Comparison of ENCODE assay signal across 9 mouse cellular contexts in genomic region chr2:163340263-163340662, GRCm38 (mm10). TPM values are rescaled to one million over a fixed set of nuclear protein-coding genes. Genes with fewer than 3 reads are reported as not detected.
DNase-seq lines count a peak whose midpoint lies in the region; ATAC-seq lines count a peak whose summit lies in the region.
"Had no signal": no experiment of that assay in that cellular context is flagged by ENCODE, and none has a peak within 500 bp of the region (broad histone marks: within the 10 kb centered on the region; RNA-seq: fewer than 3 reads in every experiment).

No protein-coding gene starts in this region.

- H3K4me3 ChIP-seq in forebrain, embryonic 13.5 days, result no peak overlapping the region
- H3K4me3 ChIP-seq in stomach, embryonic 14.5 days (ENCODE audit: low read depth, low read length), result no peak overlapping the region

- H3K9ac ChIP-seq in forebrain, embryonic 13.5 days, result no peak overlapping the region
- H3K9ac ChIP-seq in stomach, embryonic 14.5 days (replicated peaks; ENCODE audit: low read depth, low read length), result 0 out of 2 replicates have a peak overlapping the region, but pooled peaks have one; percentile 6

- peaks cover 8% of the 10 kb centered on the region; the same call in 1 of the 2 replicates for H3K4me1 ChIP-seq in forebrain, embryonic 13.5 days
- H3K4me1 ChIP-seq in stomach, embryonic 14.5 days (ENCODE audit: control insufficient read depth, insufficient read depth, low read length), result no peaks in the 10 kb centered on the region

- no peaks in the 10 kb centered on the region for H3K36me3 ChIP-seq in forebrain, embryonic 13.5 days (ENCODE audit: poor library complexity, severe bottlenecking)
- no peaks in the 10 kb centered on the region for H3K36me3 ChIP-seq in stomach, embryonic 14.5 days (ENCODE audit: control insufficient read depth, insufficient read depth, low read length)

- H3K9me3 ChIP-seq in forebrain, embryonic 13.5 days (replicated peaks), result no peaks in the 10 kb centered on the region
- no peaks in the 10 kb centered on the region for H3K9me3 ChIP-seq in stomach, embryonic 14.5 days (ENCODE audit: control insufficient read depth, low read depth, low read length)

- H3K27ac ChIP-seq in forebrain, embryonic 13.5 days, result no peak overlapping the region
- H3K27ac ChIP-seq in stomach, embryonic 14.5 days (ENCODE audit: low read length), result no peak overlapping the region

- H3K27me3 ChIP-seq in forebrain, embryonic 13.5 days, result peaks cover 59% of the 10 kb centered on the region
- peaks cover 21% of the 10 kb centered on the region for H3K27me3 ChIP-seq in stomach, embryonic 14.5 days (ENCODE audit: control insufficient read depth, insufficient read depth, low read length)

- ATAC-seq in cerebellum, adult (ENCODE audit: insufficient number of reproducible peaks, low FRiP score, low TSS enrichment), result no peak
- peak; percentile 83 for ATAC-seq in forebrain, embryonic 13.5 days
- peak; percentile 64 to 80; a peak in 3 of 4 replicates for ATAC-seq in hematopoietic stem cell, adult 5-6 weeks (replicated peaks in 1 of 2; ENCODE audit: insufficient read depth in 1 of 2, low FRiP score in 2 of 2, low TSS enrichment in 1 of 2, low read depth in 1 of 2, poor library complexity in 2 of 2, severe bottlenecking in 2 of 2)
- ATAC-seq in megakaryocyte-erythroid progenitor cell, adult 5-6 weeks (replicated peaks; ENCODE audit: low FRiP score, low TSS enrichment, poor library complexity, severe bottlenecking), result peak; percentile 80
- peak; percentile 57; the same call in 1 of the 2 replicates for ATAC-seq in stomach, embryonic 14.5 days (ENCODE audit: insufficient number of reproducible peaks, insufficient read depth, low FRiP score, low read depth)

- peak; percentile 31 to 47 for DNase-seq in cerebellum, adult 18-20 months
- DNase-seq in brain, adult 2 months (ENCODE audit: low read depth, low spot score), result peak; percentile 80
- peak; percentile 61 to 74 for DNase-seq in layer of hippocampus, postnatal 14 days (ENCODE audit: low spot score in 2 of 2)

- no peak overlapping the region for H3K4me2 ChIP-seq in forebrain, embryonic 13.5 days
- H3K4me2 ChIP-seq in stomach, embryonic 14.5 days (replicated peaks; ENCODE audit: low read depth, low read length), result no peak overlapping the region

- WGBS in forebrain, embryonic 13.5 days, result 19% methylated on average over 9 of the region's 9 CpGs
- WGBS in stomach, embryonic 14.5 days, result 26% methylated on average over 9 of the region's 9 CpGs

RNA-seq across cellular contexts. Expression of gene Jph2, which starts 57.5 kb away (rescaled TPM):
- 0.12 and 0.18 TPM in 2 replicates for polyA plus RNA-seq in forebrain, embryonic 13.5 days (2015; fragmentation: Nextera tagmentation; extraction: Ambion mirVana)
- not detected in 2 replicates for total RNA-seq in hematopoietic stem cell, adult 5-6 weeks (2017)
- total RNA-seq in layer of hippocampus, postnatal 14 days (2021), result under 1 TPM; 0.46 to 0.64 TPM
- not detected in 2 replicates for total RNA-seq in megakaryocyte-erythroid progenitor cell, adult 5-6 weeks (2014; fragmentation: Nextera tagmentation)
- not detected in 2 replicates for total RNA-seq in megakaryocyte-erythroid progenitor cell, adult 5-6 weeks (2017)
- 6.5 and 6.7 TPM in 2 replicates for polyA plus RNA-seq in stomach, embryonic 14.5 days (2014; fragmentation: Nextera tagmentation; extraction: Ambion mirVana)
- total RNA-seq: neutrophil, adult 5-6 weeks had no signal
